Mouse (Mus musculus) layer of hippocampus, adult 11-12 months (tissue): ENCODE results near the gene Ncoa5.
A peak's percentile ranks its signal among the peaks of the same experiment; 100 is the strongest.

Experiments used
- DNase-seq: peaks from one replicate; pipeline ENCODE4 v3.0.0; 2022; ENCODE audit warnings: low spot score

Ncoa5 gene

GRCm38 (mm10) chr2:164994156-164994555 is 40.5 kb downstream of the Ncoa5 start:
- DNase-seq: no peak

GRCm38 (mm10) chr2:164991808-164992207 is 42.9 kb downstream of the Ncoa5 start:
- no peak for DNase-seq

DNA sequence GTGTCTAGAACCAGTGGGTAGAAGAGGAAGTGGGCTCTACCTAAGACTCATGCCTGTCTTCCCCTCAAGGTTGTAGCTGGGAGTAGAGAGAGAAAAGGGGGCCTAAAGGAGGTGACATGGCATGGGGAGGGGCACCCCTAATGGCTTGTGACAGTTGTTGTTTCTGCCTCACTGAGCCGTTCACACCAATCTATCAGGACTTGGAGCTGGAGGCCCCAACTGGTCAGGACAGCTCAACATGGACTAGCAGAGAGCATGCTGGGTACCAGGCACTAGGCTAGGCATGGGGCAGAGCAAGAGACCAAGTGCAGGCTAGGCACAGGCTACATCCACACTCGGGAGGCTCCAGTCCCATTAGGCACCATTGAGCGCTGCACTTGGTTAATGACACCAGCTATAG is 43.6 kb downstream of the Ncoa5 start:
- DNase-seq: no peak

GRCm38 (mm10) chr2:164988777-164989176 is 45.9 kb downstream of the Ncoa5 start:
- no peak for DNase-seq

DNA sequence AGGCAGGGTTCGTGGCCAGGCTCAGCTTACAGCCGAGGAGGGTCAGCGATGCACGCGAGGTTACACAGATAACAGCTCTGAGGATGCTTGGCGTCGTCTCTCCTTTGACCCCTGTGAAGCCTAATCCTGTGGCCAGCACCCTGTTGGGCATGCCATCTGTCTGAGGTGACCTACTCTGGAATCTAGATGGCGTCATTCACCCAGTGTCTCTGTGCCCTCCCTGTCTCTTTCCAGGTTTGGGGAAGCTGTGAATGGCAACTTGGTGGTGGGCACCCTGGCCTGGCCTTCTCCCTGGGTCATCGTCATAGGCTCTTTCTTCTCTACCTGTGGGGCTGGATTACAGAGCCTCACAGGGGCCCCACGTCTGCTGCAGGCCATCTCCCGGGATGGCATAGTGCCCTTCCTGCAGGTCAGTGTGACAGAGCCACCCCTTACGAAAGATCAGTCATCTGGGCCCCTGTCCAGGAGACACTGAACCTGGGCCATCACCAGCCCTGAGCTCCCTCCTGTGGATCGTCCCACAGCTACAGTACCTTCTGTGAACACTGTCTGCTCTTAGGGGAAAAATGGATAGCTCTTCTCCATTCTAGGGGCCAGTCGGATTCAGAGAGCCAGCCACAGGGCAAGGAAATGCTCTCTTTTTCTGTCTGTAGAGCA is 48.2 kb downstream of the Ncoa5 start:
- DNase-seq: no peak

GRCm38 (mm10) chr2:164985962-164986361 is 48.7 kb downstream of the Ncoa5 start:
- DNase-seq: no peak

DNA sequence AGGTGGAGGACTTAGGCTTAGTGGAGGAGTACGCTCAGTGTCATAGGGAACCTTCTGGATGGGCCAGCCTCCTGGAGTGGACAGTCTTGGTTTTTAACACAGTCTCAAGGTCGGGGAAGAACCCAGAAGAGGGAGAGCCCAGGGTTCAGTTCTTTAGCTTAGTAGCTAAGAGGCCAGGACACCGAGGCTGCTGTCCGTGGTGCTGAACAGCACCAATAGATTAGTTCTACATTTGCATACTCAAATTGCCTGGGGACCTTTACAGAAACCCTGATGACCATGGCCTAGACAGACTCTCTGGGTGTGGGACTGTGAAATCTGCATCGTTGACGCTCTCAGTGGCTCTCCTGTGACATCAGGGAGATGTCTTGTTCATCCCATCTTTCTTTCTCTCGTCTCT is 54.9 kb downstream of the Ncoa5 start:
- no peak for DNase-seq

DNA sequence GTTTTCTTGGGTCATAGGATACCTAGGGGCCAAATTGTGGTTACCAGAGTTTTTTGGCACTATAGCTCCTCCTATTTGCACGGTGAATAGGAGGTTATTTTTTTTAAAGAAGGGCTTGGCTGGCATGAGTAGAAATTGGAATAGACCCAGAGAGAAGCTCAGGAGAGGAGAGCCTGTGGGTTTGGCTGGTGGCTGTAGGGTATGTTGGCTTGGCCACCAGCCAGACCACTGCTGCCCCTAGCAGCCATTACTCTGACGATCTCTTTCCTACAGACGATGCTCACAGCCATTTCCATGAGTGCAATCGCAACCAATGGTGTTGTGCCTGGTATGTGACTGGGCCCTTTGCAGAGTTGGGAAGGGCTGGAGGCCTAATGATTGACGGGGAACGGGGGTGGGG is 59.1 kb downstream of the Ncoa5 start:
- no peak for DNase-seq

- DNase-seq: no peak
Observed at GRCm38 (mm10) chr2:164972646-164973045, 62.0 kb downstream of the Ncoa5 start.

- peak; percentile 61 for DNase-seq
Observed at GRCm38 (mm10) chr2:164970631-164971196, 64.0 kb downstream of the Ncoa5 start.

DNA sequence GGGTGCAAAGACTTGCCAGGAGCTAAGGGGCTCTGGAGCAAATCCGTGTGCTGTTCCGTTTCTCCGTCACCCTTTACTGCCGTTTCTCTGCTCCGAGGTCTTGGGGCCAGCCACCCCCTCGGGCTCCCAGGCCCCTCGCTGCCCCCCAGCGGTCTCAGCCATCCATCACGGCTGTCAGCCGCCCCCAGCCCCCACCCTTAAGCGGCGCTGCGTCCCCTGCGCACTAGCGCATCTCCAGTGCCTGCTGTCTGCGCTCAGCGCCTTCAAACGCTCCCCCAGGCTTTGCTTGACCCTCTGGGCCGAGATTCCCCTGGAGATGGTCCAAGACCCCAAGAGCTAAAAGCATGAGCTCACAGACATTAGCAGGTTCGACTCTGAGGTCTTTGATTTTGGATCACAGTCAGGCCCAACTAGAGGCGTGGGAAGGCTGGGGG is 65.3 kb downstream of the Ncoa5 start:
- peak; percentile 41 for DNase-seq

- peak; percentile 37 for DNase-seq
Observed at GRCm38 (mm10) chr2:164968451-164968851, 66.2 kb downstream of the Ncoa5 start.

DNA sequence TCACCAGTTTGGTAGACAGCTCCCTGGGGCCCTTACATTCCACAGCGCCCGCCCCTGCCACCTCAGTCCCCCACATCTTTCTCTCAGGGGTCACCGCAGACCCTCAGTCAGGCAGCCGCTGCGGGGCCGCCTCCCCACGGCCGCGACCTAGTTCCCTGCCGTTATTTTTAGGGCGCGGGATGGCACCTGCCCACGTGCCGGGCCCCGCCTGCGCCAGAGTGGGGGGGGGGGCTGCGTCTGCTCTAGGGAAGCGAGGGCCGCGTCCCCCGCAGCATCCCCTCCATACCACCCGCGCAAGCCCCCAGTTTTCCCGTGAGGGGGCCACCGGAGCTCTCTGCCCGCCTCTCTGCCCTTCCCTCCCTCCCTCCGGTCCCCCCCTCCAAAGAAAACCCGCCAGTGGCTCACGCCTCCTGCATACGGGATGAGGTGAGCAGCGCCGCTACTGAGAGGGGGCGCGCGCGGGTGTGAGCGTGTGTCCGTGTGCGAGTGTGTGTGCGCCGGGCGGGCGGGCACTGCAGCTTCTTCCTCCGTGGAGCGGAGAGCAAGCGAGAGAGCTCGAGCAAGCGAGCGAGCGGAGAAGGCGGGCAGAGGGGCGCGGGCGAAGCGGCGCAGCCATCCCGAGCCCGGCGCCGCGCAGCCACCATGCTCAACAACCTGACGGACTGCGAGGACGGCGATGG is 66.8 kb downstream of the Ncoa5 start:
- DNase-seq: peak; percentile 74

DNA sequence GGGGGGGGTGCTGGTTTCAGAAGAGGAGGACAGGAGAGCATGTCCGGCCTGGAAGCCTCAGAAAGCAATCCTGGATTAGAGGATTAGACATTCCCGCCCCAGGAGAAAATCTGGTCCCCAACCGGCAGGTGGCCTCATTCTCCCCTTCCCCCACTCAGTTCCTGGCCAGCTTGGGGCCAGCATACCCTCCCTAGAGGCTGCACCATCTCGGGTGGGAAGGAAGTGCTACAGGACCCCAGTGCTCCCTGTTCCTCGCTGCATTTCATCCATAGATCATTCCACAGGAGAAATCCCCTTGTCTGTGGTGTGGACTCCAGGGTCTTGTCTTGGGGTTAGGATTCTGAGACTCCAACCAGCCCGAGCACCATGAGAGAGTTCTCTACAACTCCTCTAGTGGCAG is 67.5 kb downstream of the Ncoa5 start:
- no peak for DNase-seq

DNA sequence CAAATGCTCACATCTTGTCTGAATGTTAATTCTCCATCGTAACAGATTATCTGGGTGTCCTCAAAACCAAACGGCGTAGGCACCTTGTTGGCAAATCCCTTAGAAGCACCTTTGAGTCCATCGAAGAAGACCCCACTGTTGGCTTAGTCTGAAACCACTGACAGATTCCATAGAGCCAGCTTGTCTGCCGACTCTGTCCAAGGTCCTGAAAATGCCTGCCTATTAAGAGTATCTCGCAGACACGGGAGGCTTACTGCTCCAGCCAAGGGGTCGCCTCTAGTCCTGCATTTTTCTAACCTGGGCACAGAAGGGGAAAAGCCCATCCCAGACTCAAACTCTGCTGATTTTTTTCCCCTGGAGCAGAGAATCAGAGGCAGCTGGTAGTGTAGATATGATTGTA is 68.3 kb downstream of the Ncoa5 start:
- DNase-seq: no peak

DNA sequence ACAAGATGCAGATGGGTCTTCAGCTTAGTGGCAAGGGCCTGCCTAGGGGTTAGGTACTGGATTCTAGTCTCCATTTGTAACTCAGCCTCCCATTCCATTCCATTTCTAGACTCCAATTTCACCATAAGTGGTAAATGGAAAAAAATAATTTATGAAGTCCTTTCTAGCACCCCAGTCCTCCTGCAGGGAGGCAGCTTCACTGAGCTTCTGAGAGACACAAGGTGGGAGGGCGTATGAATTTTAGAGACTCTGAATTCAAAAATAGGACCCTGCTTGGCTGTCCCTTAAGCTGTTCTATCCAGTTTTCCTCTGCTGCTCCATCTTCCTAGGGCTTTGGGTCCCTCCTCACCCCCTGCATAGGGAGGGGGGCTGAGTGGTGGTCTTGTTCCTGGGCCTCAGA is 69.7 kb downstream of the Ncoa5 start:
- no peak for DNase-seq

- DNase-seq: peak; percentile 68
Observed at GRCm38 (mm10) chr2:164964242-164964894, 70.3 kb downstream of the Ncoa5 start.

DNA sequence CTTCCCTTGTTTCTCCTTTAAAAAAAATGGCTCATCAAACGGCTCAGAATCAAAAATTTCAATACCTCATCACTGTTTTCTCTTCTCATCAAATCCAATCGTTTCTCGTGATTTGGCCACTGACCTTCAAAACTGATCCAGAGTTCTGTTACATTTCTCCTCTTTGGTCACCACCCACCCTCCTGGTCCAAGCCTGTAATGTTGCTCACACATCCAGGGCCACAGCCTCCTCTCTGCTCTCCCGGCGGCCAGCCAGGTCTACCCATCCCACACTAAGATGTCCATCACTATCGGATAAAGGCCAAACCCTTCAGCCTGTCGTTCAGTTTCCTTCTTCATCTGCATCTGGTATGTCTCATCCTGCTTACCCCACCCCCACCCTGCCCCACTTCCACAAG is 72.5 kb downstream of the Ncoa5 start:
- no peak for DNase-seq

- peak; percentile 76 for DNase-seq
Observed at GRCm38 (mm10) chr2:164961506-164962182, 73.0 kb downstream of the Ncoa5 start.

- DNase-seq: peak; percentile 48
Observed at GRCm38 (mm10) chr2:164960716-164961441, 73.8 kb downstream of the Ncoa5 start, which contains the start of gene Slc12a5. TSS of gene Slc12a5 (plus strand) at chr2:164960802.

DNA sequence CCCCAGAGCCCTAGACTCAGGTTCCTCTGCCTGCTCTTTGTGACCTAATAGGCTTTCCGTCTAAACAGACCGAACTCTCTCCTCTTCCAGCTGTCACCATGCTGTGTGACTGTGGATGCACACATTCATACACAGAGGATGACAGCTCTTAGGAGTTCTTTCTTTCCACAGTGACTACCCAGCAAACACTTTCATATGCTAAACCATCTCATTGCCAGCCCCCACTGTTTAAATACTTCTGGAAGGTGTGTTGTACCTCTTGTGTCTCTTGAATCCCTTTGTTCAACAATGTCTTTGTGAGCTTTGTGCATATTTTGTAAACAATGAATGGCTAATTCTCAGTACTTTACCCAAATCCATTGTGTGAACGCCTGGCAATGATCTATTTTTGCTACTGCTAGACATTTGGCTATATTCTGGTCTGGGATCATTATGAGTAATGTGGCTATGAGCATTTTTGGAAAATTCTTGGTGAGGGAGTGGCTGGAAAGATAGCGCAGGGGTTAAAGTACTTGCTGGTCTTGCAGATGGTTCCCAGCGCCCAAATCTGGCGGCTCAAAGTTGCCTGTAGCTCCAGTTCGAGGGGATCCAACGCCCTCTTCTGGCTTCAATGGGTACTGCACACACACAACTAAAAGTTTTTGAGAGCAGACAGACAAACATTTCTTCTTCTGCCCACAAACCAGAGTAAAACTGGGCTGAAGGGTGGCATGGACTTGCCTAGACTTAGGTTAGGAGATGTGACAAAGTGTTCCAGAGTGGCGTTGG is 76.9 kb downstream of the Ncoa5 start:
- DNase-seq: no peak
